Mouse (Mus musculus): ENCODE data around the gene Bphl.

DNA sequence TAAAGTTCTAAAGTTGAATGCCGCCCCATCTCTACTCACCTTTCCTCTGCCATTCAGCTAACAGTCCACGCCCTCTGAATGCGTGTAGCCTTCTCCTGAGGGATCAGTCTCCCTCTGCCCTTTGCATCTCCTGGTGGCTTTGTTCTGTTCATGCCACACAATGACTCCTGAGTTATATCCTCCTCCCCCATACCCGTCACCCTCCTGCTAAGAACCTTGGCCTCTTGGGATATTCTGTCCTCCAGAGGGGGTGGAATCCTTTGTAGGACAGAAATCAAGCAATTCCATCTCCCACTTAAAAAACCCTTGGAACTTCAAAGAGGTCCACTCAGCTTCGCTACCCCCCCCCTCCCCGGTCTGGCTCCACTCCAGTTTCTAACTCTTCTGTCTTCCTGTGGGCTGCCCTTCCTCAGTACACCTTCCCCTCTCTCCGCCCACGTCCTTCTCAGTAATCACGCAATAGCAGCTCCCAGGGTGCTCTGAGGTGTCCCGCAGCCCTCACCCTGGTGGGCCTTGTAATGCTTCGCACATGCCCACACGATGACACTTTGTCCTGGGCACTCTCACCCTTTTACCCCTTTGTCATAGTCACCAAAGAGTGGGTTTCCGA, 16.4 kb downstream of the Bphl start:
- TF ChIP-seq POLR2A (IDR thresholded peaks at IDR 0.05; ENCODE audit: borderline replicate concordance, control insufficient read depth, low read depth, low read length), result no peak
- TF ChIP-seq CTCF (IDR thresholded peaks at IDR 0.05; ENCODE audit: control insufficient read depth, insufficient read depth, low read length), result no peak

Measured in bone marrow, adult 2 months (tissue).